In genomic region chr6:61329593-61330540, GRCm38 (mm10) we compare ENCODE assay signal across 21 mouse cellular contexts.
DNase-seq lines count a peak whose midpoint lies in the region; ATAC-seq and TF ChIP-seq lines count a peak whose summit lies in the region.
"Had no signal": no experiment of that assay in that cellular context is flagged by ENCODE, and none has a peak within 500 bp of the region (broad histone marks: within the 10 kb centered on the region; RNA-seq: fewer than 3 reads in every experiment).

No protein-coding gene starts in this region.

- peak; percentile 70 for ATAC-seq in forebrain, embryonic 14.5 days
- ATAC-seq in hindbrain, embryonic 14.5 days (ENCODE audit: low FRiP score): peak; percentile 46
- peak; percentile 71 for ATAC-seq in midbrain, embryonic 16.5 days
- no peak for ATAC-seq in intestine, embryonic 16.5 days

- intact Hi-C loops in left cerebral cortex, adult 2 months (cut with DNase I): no loop called here
- intact Hi-C loops in heart, postnatal 10 days (cut with DNase I): no loop called here

- H3K36me3 ChIP-seq in forebrain, embryonic 14.5 days (ENCODE audit: control insufficient read depth, insufficient read depth, low read length): no peaks in the 10 kb centered on the region
- H3K36me3 ChIP-seq in hindbrain, embryonic 14.5 days (replicated peaks; ENCODE audit: control insufficient read depth, insufficient read depth): no peaks in the 10 kb centered on the region
- H3K36me3 ChIP-seq in midbrain, embryonic 16.5 days (ENCODE audit: control insufficient read depth, insufficient read depth, low read length): no peaks in the 10 kb centered on the region
- H3K36me3 ChIP-seq in intestine, embryonic 16.5 days (ENCODE audit: control insufficient read depth, insufficient read depth, low read length): no peaks in the 10 kb centered on the region
- H3K36me3 ChIP-seq: heart, embryonic 13.5 days; liver, embryonic 15.5 days; stomach, embryonic 15.5 days had no signal

- peaks cover 6% of the 10 kb centered on the region; the same call in 1 of the 2 replicates for H3K4me1 ChIP-seq in forebrain, embryonic 14.5 days (ENCODE audit: control insufficient read depth, insufficient read depth, low read length)
- H3K4me1 ChIP-seq in hindbrain, embryonic 14.5 days (replicated peaks; ENCODE audit: control insufficient read depth, insufficient read depth, low read length): peaks cover 6% of the 10 kb centered on the region; the same call in 1 of the 2 replicates
- H3K4me1 ChIP-seq in midbrain, embryonic 16.5 days (ENCODE audit: control insufficient read depth, insufficient read depth, low read length): peaks cover 10% of the 10 kb centered on the region
- H3K4me1 ChIP-seq in intestine, embryonic 16.5 days (ENCODE audit: control insufficient read depth, insufficient read depth, low read length): no peaks in the 10 kb centered on the region
- H3K4me1 ChIP-seq: heart, embryonic 13.5 days; liver, embryonic 15.5 days; megakaryocyte, embryonic 14.5 days; stomach, embryonic 15.5 days had no signal

- H3K4me3 ChIP-seq in left cerebral cortex, adult 2 months: peak overlapping the region; percentile 22
- no peak overlapping the region for H3K4me3 ChIP-seq in forebrain, embryonic 14.5 days (ENCODE audit: low read depth, low read length)
- no peak overlapping the region for H3K4me3 ChIP-seq in hindbrain, embryonic 14.5 days (replicated peaks; ENCODE audit: low read length)
- peak overlapping the region; percentile 13 for H3K4me3 ChIP-seq in midbrain, embryonic 16.5 days (ENCODE audit: low read depth, low read length)
- no peak overlapping the region for H3K4me3 ChIP-seq in intestine, embryonic 16.5 days (ENCODE audit: low read length)
- H3K4me3 ChIP-seq: erythroblast, embryonic 14.5 days; heart, embryonic 13.5 days; liver, embryonic 15.5 days; megakaryocyte, embryonic 14.5 days; stomach, embryonic 15.5 days had no signal

- 37% methylated on average over 15 of the region's 15 CpGs for WGBS in forebrain, embryonic 14.5 days
- WGBS in hindbrain, embryonic 14.5 days: 46% methylated on average over 15 of the region's 15 CpGs
- WGBS in midbrain, embryonic 16.5 days: 26% methylated on average over 15 of the region's 15 CpGs
- 76% methylated on average over 15 of the region's 15 CpGs for WGBS in intestine, embryonic 16.5 days

- no peak for DNase-seq in left cerebral cortex, adult 2 months (ENCODE audit: extremely low spot score in 1 of 2, low spot score in 2 of 2)
- no peak for DNase-seq in left cerebral cortex, adult 11 months (ENCODE audit: low spot score)
- peak; percentile 29 for DNase-seq in forebrain, embryonic 14.5 days (ENCODE audit: low spot score)
- no peak for DNase-seq in hindbrain, embryonic 14.5 days (ENCODE audit: low spot score)
- DNase-seq in heart, postnatal 10 days: no peak
- no peak for DNase-seq in urinary bladder, postnatal 4 days (ENCODE audit: low spot score in 2 of 2)
- DNase-seq: B cell, adult 2 months; cerebellum, postnatal 36 days; heart, postnatal 4 days; kidney, adult 18-20 months; kidney, postnatal 14 days; lung, postnatal 10 days; spleen, adult 18-20 months; thymus, adult 2 months had no signal

- no peak overlapping the region for H3K27ac ChIP-seq in left cerebral cortex, adult 2 months
- no peak overlapping the region for H3K27ac ChIP-seq in forebrain, embryonic 14.5 days (ENCODE audit: low read depth, low read length)
- no peak overlapping the region for H3K27ac ChIP-seq in hindbrain, embryonic 14.5 days
- no peak overlapping the region; the same call in 1 of the 2 replicates for H3K27ac ChIP-seq in midbrain, embryonic 16.5 days (ENCODE audit: low read length)
- H3K27ac ChIP-seq in intestine, embryonic 16.5 days (ENCODE audit: low read length): no peak overlapping the region
- H3K27ac ChIP-seq: heart, embryonic 13.5 days; liver, embryonic 15.5 days; stomach, embryonic 15.5 days had no signal

- H3K4me2 ChIP-seq in forebrain, embryonic 14.5 days (ENCODE audit: low read length): peak overlapping the region; percentile 14; the same call in 1 of the 2 replicates
- H3K4me2 ChIP-seq in hindbrain, embryonic 14.5 days (replicated peaks): peak overlapping the region; percentile 2; the same call in 1 of the 2 replicates
- H3K4me2 ChIP-seq in midbrain, embryonic 16.5 days (ENCODE audit: low read length): peak overlapping the region; percentile 46
- H3K4me2 ChIP-seq in intestine, embryonic 16.5 days (ENCODE audit: low read depth, low read length): no peak overlapping the region
- H3K4me2 ChIP-seq: heart, embryonic 13.5 days; liver, embryonic 15.5 days; stomach, embryonic 15.5 days had no signal

- H3K27me3 ChIP-seq in forebrain, embryonic 14.5 days (replicated peaks; ENCODE audit: control insufficient read depth, insufficient read depth, low read length): no peaks in the 10 kb centered on the region
- no peaks in the 10 kb centered on the region for H3K27me3 ChIP-seq in hindbrain, embryonic 14.5 days (ENCODE audit: control insufficient read depth, insufficient read depth, low read length)
- no peaks in the 10 kb centered on the region for H3K27me3 ChIP-seq in midbrain, embryonic 16.5 days (ENCODE audit: control insufficient read depth, insufficient read depth, low read depth, low read length)
- no peaks in the 10 kb centered on the region for H3K27me3 ChIP-seq in intestine, embryonic 16.5 days (replicated peaks; ENCODE audit: control insufficient read depth, insufficient read depth, low read length)
- H3K27me3 ChIP-seq: heart, embryonic 13.5 days; liver, embryonic 15.5 days; megakaryocyte, embryonic 14.5 days; stomach, embryonic 15.5 days had no signal

- no peak for TF ChIP-seq CTCF in left cerebral cortex, adult 2 months (IDR thresholded peaks at IDR 0.05)

- no peaks in the 10 kb centered on the region for H3K9me3 ChIP-seq in forebrain, embryonic 14.5 days (replicated peaks; ENCODE audit: control insufficient read depth, low read length)
- no peaks in the 10 kb centered on the region for H3K9me3 ChIP-seq in hindbrain, embryonic 14.5 days (ENCODE audit: control insufficient read depth, low read length)
- no peaks in the 10 kb centered on the region for H3K9me3 ChIP-seq in midbrain, embryonic 16.5 days (replicated peaks; ENCODE audit: control insufficient read depth, low read length, poor library complexity, severe bottlenecking)
- H3K9me3 ChIP-seq in intestine, embryonic 16.5 days (ENCODE audit: control insufficient read depth, low read length): no peaks in the 10 kb centered on the region
- H3K9me3 ChIP-seq: heart, embryonic 13.5 days; liver, embryonic 15.5 days; megakaryocyte, embryonic 14.5 days; stomach, embryonic 15.5 days had no signal

- no peak overlapping the region for H3K9ac ChIP-seq in forebrain, embryonic 14.5 days (ENCODE audit: low read length)
- H3K9ac ChIP-seq in hindbrain, embryonic 14.5 days: no peak overlapping the region
- H3K9ac ChIP-seq in midbrain, embryonic 16.5 days (ENCODE audit: low read depth, low read length): 0 out of 2 replicates have a peak overlapping the region, but pooled peaks have one; percentile 35
- no peak overlapping the region for H3K9ac ChIP-seq in intestine, embryonic 16.5 days (ENCODE audit: low read depth, low read length)
- H3K9ac ChIP-seq: heart, embryonic 13.5 days; liver, embryonic 15.5 days; stomach, embryonic 15.5 days had no signal

Comparison
In these comparisons a context has a peak if more than half of its experiments do, and no peak if none do; other contexts are left out.
1. H3K4me3 ChIP-seq: peak in left cerebral cortex, adult 2 months (single experiment) and midbrain, embryonic 16.5 days (single experiment); none in forebrain, embryonic 14.5 days (single experiment), hindbrain, embryonic 14.5 days (single experiment) and intestine, embryonic 16.5 days (single experiment).